In genomic region chr3:138305486-138306289, GRCm38 (mm10) we compare ENCODE assay signal across 13 mouse cellular contexts. TPM values are rescaled to one million over a fixed set of nuclear protein-coding genes. Genes with fewer than 3 reads are reported as not detected.
DNase-seq lines count a peak whose midpoint lies in the region; ATAC-seq lines count a peak whose summit lies in the region.
"Had no signal": no experiment of that assay in that cellular context is flagged by ENCODE, and none has a peak within 500 bp of the region (broad histone marks: within the 10 kb centered on the region; RNA-seq: fewer than 3 reads in every experiment).

No protein-coding gene starts in this region.

- H3K4me2 ChIP-seq in forebrain, embryonic 13.5 days, result no peak overlapping the region
- no peak overlapping the region for H3K4me2 ChIP-seq in forebrain, embryonic 12.5 days
- H3K4me2 ChIP-seq in limb, embryonic 15.5 days, result no peak overlapping the region

- no peaks in the 10 kb centered on the region for H3K27me3 ChIP-seq in forebrain, embryonic 13.5 days
- H3K27me3 ChIP-seq in forebrain, embryonic 12.5 days, result no peaks in the 10 kb centered on the region
- no peaks in the 10 kb centered on the region for H3K27me3 ChIP-seq in limb, embryonic 15.5 days
- H3K27me3 ChIP-seq in limb, embryonic 10.5 days (ENCODE audit: low read depth, poor library complexity, severe bottlenecking), result no peaks in the 10 kb centered on the region

- H3K9me3 ChIP-seq in forebrain, embryonic 13.5 days (replicated peaks), result no peaks in the 10 kb centered on the region
- no peaks in the 10 kb centered on the region for H3K9me3 ChIP-seq in forebrain, embryonic 12.5 days
- no peaks in the 10 kb centered on the region for H3K9me3 ChIP-seq in limb, embryonic 15.5 days
- H3K9me3 ChIP-seq in limb, embryonic 10.5 days (replicated peaks), result no peaks in the 10 kb centered on the region

- no peak for DNase-seq in limb, embryonic 10.5 days (ENCODE audit: low spot score)
- DNase-seq in embryo, embryonic 9.5 days (ENCODE audit: extremely low spot score), result peak; percentile 15
- peak; percentile 28 for DNase-seq in layer of hippocampus, adult 9-11 months
- no peak for DNase-seq in thymus, postnatal 0 days (ENCODE audit: low spot score)
- DNase-seq: cerebellum, adult 9-10 months; gastrocnemius, postnatal 25 days; thymus, adult 18-20 months had no signal

- peak; percentile 19; the same call in 1 of the 2 replicates for ATAC-seq in forebrain, embryonic 13.5 days
- no peak for ATAC-seq in forebrain, embryonic 12.5 days (ENCODE audit: low FRiP score)
- no peak for ATAC-seq in limb, embryonic 15.5 days (ENCODE audit: insufficient number of reproducible peaks, low FRiP score, low TSS enrichment, low read depth)
- no peak for ATAC-seq in erythroblast, adult 5-6 weeks (replicated peaks; ENCODE audit: low FRiP score, poor library complexity, severe bottlenecking)

- no peak overlapping the region for H3K9ac ChIP-seq in forebrain, embryonic 13.5 days
- H3K9ac ChIP-seq in forebrain, embryonic 12.5 days, result no peak overlapping the region
- no peak overlapping the region for H3K9ac ChIP-seq in limb, embryonic 15.5 days

- no peaks in the 10 kb centered on the region for H3K4me1 ChIP-seq in forebrain, embryonic 13.5 days
- no peaks in the 10 kb centered on the region; the same call in 1 of the 2 replicates for H3K4me1 ChIP-seq in forebrain, embryonic 12.5 days
- H3K4me1 ChIP-seq in limb, embryonic 15.5 days, result peaks cover 14% of the 10 kb centered on the region
- peaks cover 43% of the 10 kb centered on the region for H3K4me1 ChIP-seq in limb, embryonic 10.5 days

- no peak overlapping the region for H3K27ac ChIP-seq in forebrain, embryonic 13.5 days
- no peak overlapping the region for H3K27ac ChIP-seq in forebrain, embryonic 12.5 days
- peak overlapping the region; percentile 2; the same call in 1 of the 2 replicates for H3K27ac ChIP-seq in limb, embryonic 15.5 days
- H3K27ac ChIP-seq in limb, embryonic 10.5 days, result no peak overlapping the region

- H3K4me3 ChIP-seq in forebrain, embryonic 13.5 days, result no peak overlapping the region
- no peak overlapping the region for H3K4me3 ChIP-seq in forebrain, embryonic 12.5 days (replicated peaks)
- no peak overlapping the region for H3K4me3 ChIP-seq in limb, embryonic 15.5 days
- no peak overlapping the region for H3K4me3 ChIP-seq in limb, embryonic 10.5 days

- 74% methylated on average over 10 of the region's 10 CpGs for WGBS in forebrain, embryonic 13.5 days
- WGBS in forebrain, embryonic 12.5 days, result 73% methylated on average over 10 of the region's 10 CpGs
- WGBS in limb, embryonic 15.5 days, result 58% methylated on average over 10 of the region's 10 CpGs
- 47% methylated on average over 10 of the region's 10 CpGs for WGBS in limb, embryonic 10.5 days

- no peaks in the 10 kb centered on the region for H3K36me3 ChIP-seq in forebrain, embryonic 13.5 days (ENCODE audit: poor library complexity, severe bottlenecking)
- H3K36me3 ChIP-seq in forebrain, embryonic 12.5 days (replicated peaks), result no peaks in the 10 kb centered on the region
- H3K36me3 ChIP-seq in limb, embryonic 15.5 days, result no peaks in the 10 kb centered on the region
- no peaks in the 10 kb centered on the region for H3K36me3 ChIP-seq in limb, embryonic 10.5 days

RNA-seq across cellular contexts. Expression of gene Adh6a, which starts 7.4 kb away (rescaled TPM):
- polyA plus RNA-seq in forebrain, embryonic 13.5 days (2015; fragmentation: Nextera tagmentation; extraction: Ambion mirVana), result not detected in 2 replicates
- not detected in 2 replicates for polyA plus RNA-seq in forebrain, embryonic 12.5 days (2016; fragmentation: Nextera tagmentation; extraction: Ambion mirVana)
- 0.14 and 0.21 TPM in 2 replicates for polyA plus RNA-seq in limb, embryonic 15.5 days (2015; fragmentation: Nextera tagmentation; extraction: Ambion mirVana)
- polyA plus RNA-seq in limb, embryonic 10.5 days (2016; fragmentation: Nextera tagmentation; extraction: Ambion mirVana), result not detected in 2 replicates
- polyA plus RNA-seq in thymus, postnatal 0 days (2015; fragmentation: Nextera tagmentation; extraction: Ambion mirVana), result 0.40 and 0.46 TPM in 2 replicates
- total RNA-seq in erythroblast, adult 5-6 weeks (2015; ENCODE audit: low replicate concordance), result not detected in 2 replicates
- not detected in 2 replicates for total RNA-seq in erythroblast, adult 5-6 weeks (2017; ENCODE audit: low replicate concordance)
- total RNA-seq: gastrocnemius, postnatal 25 days had no signal
- polyA plus RNA-seq: heart, embryonic 16.5 days had no signal

RNA-seq across cellular contexts. Expression of gene Adh6b, which starts 35.9 kb away (rescaled TPM):
- 0.22 and 0.30 TPM in 2 replicates for polyA plus RNA-seq in forebrain, embryonic 13.5 days (2015; fragmentation: Nextera tagmentation; extraction: Ambion mirVana)
- 0.10 and 0.23 TPM in 2 replicates for polyA plus RNA-seq in forebrain, embryonic 12.5 days (2016; fragmentation: Nextera tagmentation; extraction: Ambion mirVana)
- 2.3 and 2.5 TPM in 2 replicates for polyA plus RNA-seq in limb, embryonic 15.5 days (2015; fragmentation: Nextera tagmentation; extraction: Ambion mirVana)
- 0.81 and 1.2 TPM in 2 replicates for polyA plus RNA-seq in limb, embryonic 10.5 days (2016; fragmentation: Nextera tagmentation; extraction: Ambion mirVana)
- 0.14 and 0.36 TPM in 2 replicates for polyA plus RNA-seq in thymus, postnatal 0 days (2015; fragmentation: Nextera tagmentation; extraction: Ambion mirVana)
- total RNA-seq in erythroblast, adult 5-6 weeks (2015; ENCODE audit: low replicate concordance), result not detected in 2 replicates
- not detected in 2 replicates for total RNA-seq in erythroblast, adult 5-6 weeks (2017; ENCODE audit: low replicate concordance)
- total RNA-seq: gastrocnemius, postnatal 25 days had no signal
- polyA plus RNA-seq: small intestine, adult 2 months had no signal

RNA-seq across cellular contexts. Expression of gene Adh1, which starts 44.9 kb away (rescaled TPM):
- 0.16 and 0.46 TPM in 2 replicates for polyA plus RNA-seq in forebrain, embryonic 13.5 days (2015; fragmentation: Nextera tagmentation; extraction: Ambion mirVana)
- 0.20 and 0.55 TPM in 2 replicates for polyA plus RNA-seq in forebrain, embryonic 12.5 days (2016; fragmentation: Nextera tagmentation; extraction: Ambion mirVana)
- 44.7 and 62.9 TPM in 2 replicates for polyA plus RNA-seq in limb, embryonic 15.5 days (2015; fragmentation: Nextera tagmentation; extraction: Ambion mirVana)
- 2.5 and 3.3 TPM in 2 replicates for polyA plus RNA-seq in limb, embryonic 10.5 days (2016; fragmentation: Nextera tagmentation; extraction: Ambion mirVana)
- 6.9 and 8.0 TPM in 2 replicates for polyA plus RNA-seq in thymus, postnatal 0 days (2015; fragmentation: Nextera tagmentation; extraction: Ambion mirVana)
- not detected in 2 replicates for total RNA-seq in erythroblast, adult 5-6 weeks (2015; ENCODE audit: low replicate concordance)
- total RNA-seq in erythroblast, adult 5-6 weeks (2017; ENCODE audit: low replicate concordance), result not detected in 2 replicates

Comparison
In these comparisons a context has a peak if more than half of its experiments do, and no peak if none do; other contexts are left out.
1. DNase-seq: peak in embryo, embryonic 9.5 days (single experiment) and layer of hippocampus, adult 9-11 months (single experiment); none in limb, embryonic 10.5 days (single experiment) and thymus, postnatal 0 days (single experiment).